Mouse (Mus musculus) B cell, adult 2 months (primary cell): ENCODE measurements around the gene Nt5c2.

Experiments used
- DNase-seq, 2 experiments: peaks; one replicate each; pipeline ENCODE4 v3.0.0; 2022

Nt5c2 gene

DNA sequence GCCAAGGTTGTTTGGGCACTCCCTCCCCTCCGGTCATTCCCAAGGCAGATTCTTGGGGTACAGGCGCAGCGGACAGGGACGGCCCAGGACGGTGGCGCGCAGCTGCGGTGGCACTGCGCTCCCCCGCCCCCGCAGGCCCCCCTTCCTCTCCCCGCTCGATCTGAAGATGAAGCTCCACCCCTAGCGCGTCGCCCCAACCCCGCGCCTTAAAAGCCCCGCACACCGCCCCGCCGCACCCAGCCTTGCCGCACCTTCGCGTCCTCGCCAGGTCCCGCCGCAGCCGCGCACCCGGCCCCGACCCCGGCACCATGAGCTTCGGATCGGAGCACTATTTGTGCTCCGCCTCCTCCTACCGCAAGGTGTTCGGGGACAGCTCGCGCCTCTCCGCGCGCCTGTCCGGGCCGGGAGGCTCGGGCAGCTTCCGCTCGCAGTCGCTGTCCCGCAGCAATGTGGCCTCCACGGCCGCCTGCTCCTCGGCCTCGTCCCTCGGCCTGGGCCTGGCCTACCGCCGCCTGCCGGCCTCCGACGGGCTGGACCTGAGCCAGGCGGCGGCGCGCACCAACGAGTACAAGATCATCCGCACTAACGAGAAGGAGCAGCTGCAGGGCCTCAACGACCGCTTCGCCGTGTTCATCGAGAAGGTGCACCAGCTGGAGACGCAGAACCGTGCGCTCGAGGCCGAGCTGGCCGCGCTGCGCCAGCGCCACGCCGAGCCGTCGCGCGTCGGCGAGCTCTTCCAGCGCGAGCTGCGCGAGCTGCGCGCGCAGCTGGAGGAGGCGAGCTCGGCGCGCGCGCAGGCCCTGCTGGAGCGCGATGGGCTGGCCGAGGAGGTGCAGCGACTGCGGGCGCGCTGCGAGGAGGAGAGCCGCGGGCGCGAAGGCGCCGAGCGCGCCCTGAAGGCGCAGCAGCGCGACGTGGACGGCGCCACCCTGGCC lies at the start of gene Nt5c2, which contains the start of gene Ina:
Gene Nt5c2, minus strand, starts transcription at position 707 of the 935 bp plus-strand sequence.
Gene Ina, plus strand, starts transcription at position 252 of the 935 bp plus-strand sequence.
- peak in 1 of 2 experiments; percentile 5 for DNase-seq

DNA sequence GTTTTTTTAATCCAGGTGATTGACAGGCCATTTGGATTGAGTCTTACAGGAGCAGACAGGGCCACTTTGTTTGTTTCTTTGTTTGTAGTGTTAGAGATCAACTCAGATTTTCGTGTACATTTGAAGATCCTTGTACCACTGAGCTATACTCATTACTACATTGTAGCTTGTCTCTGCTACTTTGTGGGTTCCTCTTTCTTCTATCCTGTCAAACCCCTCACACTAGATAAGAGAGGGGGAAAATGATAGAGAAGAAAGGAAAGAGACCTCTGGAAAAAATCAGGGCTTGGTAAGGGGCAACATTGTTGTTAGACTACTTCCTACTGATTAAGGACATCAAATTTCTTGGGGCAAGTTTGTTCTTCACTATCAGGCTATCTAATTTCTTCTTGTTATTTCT lies 42.7 kb upstream of the Nt5c2 start:
- DNase-seq: no peak

DNA sequence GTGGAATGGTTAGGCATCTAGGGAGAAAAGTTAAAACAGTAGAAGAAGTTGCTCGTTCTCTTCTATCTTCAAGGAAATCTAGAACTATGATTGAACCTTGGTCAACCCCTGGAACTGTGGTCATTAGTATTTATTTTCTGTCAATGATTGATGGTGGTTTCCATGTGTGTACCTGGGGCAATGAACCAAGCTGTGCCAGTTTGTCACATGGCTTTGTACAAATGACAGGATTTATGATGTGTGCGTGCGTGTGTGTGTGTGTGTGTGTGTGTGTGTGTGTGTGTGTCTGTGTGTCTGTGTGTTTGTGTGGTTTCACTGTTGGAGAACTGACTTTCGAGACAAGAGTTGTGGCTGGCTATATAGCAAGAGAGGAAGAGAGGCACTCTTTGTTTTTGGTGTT lies 38.5 kb upstream of the Nt5c2 start:
- DNase-seq: no peak

DNA sequence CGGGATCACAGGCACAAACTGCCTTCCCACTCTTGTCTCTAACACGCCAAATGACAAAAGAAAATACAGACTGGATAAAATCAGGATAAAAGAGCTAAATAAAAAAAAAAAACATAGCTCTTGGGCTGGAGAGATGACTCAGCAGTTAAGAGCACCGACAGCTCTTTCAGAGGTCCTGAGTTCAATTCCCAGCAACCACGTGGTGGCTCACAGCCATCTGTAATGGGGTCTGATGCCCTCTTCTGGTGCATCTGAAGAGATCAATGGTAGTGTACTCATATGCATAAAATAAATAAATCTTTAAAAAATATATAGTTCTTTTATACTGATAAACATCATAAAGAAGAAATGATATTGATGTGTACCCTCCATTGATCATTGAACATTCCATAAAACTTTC lies 38.0 kb upstream of the Nt5c2 start:
- no peak for DNase-seq

DNA sequence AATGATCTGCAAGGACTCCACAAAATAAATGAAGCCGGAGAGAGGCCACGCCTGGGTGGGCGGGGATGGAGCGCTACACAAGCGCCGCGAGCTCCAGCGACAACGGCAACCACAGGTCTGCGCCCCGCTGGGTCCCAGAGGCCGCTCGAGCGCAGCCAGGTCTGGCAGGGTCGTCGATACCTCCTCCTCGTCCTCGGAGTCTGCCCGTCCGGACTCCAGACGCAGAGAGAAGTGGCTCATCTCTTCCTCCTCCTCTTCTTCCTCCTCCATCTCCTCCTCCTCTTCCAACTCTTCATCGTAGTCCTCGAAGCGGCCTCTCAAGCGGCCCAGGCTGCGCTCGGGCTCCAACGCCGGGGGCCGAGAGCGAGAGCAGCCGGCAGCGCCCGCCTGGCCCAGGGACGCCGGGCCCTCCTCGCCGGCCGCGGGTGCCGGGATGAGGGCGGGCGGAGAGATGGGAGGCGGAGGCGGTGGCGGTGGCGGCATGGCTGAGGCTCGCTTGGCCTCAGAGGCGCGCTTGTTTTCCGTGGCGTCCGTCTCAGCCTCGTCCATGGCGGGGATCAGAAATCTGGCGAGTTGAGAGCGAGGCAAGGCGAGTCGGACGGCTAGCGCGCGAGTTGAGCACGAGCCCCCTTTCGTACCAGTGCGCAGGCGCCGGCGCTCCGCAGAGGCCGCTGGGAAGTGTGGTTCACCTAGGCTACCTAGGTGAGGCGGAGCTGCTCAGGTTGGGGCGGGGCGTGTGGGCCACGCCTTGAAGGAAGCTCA lies 35.5 kb upstream of the Nt5c2 start, which contains the start of gene Pcgf6:
Gene Pcgf6, minus strand, starts transcription at position 636 of the 762 bp plus-strand sequence.
- DNase-seq: peak; percentile 87

DNA sequence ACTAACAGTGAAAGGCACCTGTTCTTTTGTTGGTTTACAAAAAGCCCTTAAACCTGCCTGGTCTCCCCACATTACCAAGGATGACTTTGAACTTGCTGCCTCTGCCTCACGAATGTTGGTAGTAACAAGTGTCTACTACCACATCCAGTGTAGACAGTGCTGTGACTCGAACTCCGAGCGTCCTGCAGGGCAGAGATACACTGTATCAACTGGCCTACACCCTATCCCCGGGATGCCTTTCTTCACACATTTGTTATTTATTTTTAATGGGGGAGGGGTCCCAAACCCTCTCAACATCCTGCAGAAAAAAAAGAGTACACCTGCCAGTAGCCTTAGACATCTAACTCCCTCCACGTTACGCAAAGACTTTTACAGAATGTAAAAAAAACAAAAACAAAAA lies 34.9 kb upstream of the Nt5c2 start:
- DNase-seq: no peak

DNA sequence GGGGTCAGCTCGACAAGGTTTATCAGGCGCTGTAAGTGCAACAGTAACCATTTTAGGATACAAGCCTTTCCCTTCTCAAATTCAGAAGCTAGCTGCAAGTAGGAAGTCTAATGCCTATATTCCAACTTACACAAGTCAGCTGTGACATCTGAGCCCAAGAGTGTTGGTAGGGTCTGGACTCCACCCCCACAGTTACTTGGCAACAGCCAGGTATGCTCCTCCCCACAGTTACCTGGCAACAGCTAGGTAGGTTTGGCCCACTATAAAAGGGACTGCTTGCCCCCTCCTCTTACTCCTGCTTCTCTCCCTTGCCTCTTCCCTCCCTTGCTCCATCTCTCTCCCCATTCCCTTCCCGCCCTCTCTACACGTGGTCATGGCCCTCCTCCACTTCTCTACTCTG lies 34.1 kb upstream of the Nt5c2 start:
- no peak for DNase-seq

DNA sequence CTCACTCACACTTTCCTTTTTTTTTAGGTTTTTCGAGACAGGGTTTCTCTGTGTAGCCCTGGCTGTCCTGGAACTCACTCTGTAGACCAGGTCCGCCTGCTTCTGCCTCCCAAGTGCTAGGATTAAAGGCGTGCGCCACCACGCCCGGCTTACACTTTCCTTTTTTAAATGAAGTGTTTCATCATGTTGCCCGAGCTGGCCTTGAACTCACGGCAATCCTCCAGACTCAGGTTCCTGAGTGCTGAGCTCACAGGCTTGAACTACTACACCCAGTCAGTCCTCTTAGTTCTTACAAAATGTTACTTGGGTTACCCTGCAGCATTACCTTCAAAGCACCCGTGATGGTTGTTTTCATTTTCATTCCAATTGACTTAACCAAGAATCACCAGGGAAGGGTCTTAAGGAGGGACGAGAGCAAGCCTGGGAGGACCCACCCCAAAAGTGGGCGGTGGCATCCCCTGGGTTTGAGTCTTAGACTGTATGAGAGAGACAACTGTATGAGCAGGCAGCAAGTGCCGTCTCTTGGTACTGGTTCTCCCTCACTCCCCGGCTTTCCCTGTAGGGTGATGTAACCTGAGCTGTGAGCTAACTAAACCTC lies 32.4 kb upstream of the Nt5c2 start:
- no peak for DNase-seq

DNA sequence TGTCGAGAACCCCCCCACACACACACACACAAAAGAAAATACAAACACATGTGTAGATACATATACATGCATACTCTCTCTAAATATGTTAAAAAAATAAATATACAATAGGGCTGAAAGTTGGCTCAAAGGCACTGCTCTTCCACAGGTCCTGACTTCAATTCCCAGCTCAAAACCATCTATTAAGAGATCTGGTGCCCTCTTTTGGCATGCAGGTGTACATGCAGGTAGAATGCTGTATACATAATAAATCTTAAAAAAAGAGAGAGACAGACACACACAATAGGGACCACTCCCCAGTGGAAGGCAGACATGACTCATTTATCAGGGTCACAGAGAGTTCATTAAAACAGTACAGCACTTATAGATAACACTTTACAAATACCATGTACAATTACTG lies 31.4 kb upstream of the Nt5c2 start:
- DNase-seq: no peak

DNA sequence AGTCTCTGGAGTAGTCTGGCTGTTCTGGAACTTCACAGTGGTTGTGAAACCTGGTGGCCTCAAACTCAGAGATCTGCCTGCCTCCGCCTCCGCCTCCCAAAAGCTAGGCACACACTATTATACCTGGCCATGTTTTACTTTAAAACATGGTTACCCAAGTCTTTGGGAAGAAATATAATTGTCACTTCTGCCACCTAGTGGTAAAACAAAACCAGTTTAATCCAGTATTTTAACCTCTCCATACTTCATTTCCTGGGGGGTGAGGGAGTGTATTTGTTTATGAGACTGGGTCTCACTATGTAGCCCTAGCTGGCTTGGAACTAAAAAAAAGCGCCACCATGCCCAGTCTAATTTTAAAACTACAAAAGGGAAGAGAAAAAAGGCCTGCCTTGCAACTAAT lies 28.7 kb upstream of the Nt5c2 start:
- DNase-seq: no peak

DNA sequence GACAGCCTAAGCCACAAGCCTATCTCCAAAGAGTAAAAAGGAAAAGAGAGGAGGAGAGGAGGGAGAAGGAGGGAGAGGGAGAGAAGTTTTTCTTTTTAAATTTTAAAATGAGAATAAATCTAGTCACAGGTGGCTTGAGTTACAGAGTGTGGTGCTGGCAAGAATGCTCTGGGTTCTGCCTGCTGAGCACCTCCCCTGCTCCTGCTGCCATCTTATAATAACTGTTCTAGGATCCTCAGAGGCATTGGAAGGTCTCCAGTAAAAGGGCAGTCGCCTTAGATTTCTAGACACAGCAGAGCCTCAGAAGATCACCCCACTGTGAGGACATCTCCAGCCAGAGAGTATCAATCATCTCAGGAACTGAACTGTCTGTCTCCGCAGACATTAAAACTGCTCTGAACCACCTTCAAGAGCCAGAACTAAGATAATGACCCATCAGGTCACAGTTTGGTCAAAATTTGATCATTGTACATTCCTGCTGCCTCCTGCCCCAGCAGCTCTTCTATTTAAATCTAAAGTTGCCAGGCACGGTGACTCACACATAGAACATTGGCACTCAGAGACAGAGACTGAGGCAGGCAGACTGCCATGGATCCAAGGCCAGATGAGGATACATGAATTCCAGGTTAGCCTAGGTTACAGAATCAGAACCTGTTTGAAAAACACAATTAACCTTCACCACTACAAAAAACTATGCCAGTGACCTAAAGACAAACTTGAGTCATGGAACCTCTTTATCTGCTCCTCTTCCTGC lies 25.9 kb upstream of the Nt5c2 start:
- no peak for DNase-seq

DNA sequence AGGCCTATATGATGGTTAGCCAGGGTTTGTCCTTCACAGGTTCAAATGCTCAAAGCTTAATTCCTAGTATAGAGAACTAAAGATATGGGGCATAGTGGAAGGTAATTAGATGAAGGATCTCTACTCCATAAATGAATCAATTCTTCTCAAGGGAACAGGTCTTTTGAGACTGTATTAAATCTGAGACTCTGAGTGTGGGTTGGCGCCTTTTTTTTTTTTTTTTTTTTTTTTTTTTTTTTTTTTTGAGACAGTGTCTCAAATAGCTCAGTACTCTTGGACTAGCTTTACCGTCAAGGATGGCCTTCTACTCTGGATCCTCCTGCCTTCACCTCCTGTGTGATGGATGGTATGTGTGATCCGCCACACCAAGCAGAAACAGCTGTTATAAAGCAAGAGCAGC lies 21.6 kb upstream of the Nt5c2 start:
- DNase-seq: no peak

DNA sequence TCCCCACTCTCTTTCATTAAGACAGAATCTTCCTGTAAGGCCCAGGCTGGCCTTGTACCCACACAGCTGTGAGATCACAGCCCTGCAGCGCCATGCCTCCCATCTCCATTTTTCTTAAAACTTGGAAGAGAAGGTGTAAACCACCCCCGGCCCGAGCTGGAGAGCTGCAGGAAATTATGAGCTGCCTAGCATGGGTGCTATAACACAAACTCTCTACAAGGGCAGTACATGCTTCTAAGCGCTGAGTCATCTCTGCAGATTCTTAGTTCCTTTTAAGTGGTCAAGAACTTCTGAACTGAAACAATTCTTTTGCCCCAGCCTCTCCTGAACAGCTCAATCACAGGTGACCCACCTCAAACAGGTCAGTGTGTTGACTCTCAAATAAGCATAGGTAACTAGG lies 20.0 kb upstream of the Nt5c2 start:
- DNase-seq: no peak

DNA sequence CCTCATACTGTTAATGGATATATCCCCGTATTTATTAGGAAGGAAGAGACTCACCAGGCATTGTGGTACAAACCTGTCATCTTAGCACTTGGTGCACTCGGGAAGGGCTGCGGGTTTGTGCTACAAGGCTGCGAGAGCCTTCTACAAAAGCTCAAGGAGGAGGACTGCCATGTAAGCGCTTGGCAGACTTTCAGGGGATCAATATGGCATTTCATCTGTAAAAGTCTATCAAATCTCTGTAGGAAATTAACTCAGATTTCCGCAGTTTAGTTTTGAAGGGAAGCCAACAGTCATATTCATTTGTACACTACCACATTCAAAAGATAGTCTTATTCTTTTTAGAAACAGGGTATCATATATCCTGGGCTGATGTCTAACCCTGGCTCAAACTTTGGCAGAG lies 16.8 kb upstream of the Nt5c2 start:
- DNase-seq: no peak

DNA sequence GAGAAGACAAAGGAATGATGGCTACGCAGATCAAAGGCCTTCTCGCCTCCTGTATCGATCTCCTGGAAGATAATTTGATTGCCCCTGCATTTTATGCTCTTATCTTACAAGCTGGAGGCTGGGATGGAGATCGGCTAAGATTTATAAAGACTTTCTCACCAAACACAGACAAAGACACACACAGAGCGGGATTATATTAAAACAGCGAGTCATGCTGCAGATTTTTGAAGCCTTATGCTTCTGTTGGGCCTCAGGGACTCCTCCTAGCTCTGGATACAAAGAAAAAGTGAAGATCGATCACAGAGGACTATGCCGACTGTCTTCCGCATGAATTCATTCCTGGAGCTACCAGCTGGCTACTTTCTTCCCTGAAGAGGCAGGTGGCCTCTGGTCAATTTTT lies 14.8 kb upstream of the Nt5c2 start:
- no peak for DNase-seq

DNA sequence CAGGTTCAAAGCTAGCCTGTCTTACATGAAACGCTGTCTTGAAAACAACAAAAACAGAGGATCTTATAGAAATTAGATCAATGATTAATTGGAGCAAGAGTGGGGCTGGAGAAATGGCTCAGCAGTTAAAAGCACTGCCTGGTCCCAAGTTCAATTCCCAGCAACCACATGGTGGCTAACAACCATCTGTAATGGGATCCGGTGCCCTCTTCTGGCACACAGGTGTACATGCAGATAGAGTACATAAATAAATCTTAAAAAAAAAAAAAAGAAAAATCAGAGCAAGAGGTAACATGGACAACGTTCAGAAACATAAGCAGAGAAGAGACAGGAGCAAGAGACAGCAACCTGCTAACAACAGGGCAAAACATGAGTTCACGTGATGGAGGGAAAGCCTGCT lies 11.6 kb upstream of the Nt5c2 start:
- no peak for DNase-seq

DNA sequence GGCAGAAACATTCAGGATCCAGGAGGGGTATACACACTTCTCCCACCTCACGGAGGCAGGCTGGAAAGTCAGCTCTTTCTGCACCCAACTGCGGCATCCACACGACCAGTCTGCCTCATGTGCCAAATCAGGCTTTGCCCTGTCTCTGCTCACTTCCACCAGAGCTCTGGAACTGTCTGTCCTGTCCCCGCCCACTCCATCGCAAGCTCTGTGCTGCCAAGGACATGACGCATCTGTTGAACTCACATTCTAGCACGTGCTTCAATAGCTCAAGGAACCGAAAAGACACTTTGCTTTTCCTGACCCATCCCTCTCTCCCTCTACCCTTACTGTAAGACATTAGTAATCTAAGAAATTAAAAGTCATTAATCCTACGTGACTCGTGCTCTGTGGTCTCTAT lies 10.0 kb upstream of the Nt5c2 start:
- DNase-seq: no peak

DNA sequence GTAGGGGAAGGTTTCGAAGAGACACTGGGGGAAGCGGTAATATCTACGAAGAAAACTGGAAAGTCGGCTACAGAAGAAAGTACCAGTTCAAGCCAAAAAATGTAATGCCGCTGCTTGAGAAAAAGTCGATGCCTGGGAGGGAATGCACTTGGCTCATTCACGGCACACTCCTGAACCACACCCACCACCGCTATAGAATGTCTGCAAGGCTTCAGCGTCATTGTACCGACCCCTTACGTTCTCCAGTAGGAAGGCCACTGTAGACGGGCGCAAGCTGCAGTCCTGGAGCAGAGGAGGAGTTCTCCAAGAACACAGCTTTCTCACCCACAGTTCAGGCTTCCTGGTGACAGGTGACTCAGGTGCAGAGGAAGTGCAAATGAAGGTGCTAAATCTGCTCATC lies 8.6 kb upstream of the Nt5c2 start:
- no peak for DNase-seq

DNA sequence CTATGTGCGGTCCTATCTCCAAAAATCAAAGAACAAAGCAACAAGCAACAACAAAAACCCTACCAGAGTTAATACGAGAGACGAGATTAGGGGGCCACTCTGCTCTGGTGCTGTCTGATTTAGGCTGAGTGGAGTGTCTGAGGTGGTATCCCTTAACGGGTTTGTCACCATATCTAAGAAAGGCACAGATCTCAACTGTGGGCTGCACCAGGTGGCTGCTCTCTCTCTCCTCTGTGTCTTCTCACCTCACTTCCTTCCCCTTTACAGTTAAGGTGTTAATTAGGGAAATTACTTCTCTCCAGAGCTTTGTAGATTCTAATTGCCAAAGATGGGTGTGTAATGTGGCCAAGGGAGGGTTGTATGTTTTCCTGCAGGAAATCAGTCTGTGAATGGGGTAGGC lies 7.8 kb upstream of the Nt5c2 start:
- DNase-seq: no peak

DNA sequence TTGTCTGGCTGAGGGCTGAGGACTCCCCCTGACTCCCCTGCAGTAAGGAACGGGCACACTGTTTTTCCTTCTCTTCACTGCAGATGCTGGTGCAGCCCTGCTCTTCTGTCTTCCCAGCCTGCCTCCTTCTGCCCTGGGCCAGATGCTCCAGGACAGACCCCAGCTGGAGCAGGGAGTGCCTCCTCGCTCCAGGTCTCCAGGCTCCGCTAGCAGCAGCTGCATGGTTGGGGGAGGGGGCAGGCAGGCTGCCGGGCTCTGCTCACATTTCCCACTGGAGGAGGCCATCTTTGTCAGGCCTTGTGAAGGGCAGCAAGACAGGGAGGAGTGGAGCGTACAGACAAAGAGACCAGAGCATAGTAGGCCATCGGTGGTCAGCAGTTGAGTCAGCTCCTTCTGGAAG lies 4.4 kb upstream of the Nt5c2 start:
- DNase-seq: no peak

DNA sequence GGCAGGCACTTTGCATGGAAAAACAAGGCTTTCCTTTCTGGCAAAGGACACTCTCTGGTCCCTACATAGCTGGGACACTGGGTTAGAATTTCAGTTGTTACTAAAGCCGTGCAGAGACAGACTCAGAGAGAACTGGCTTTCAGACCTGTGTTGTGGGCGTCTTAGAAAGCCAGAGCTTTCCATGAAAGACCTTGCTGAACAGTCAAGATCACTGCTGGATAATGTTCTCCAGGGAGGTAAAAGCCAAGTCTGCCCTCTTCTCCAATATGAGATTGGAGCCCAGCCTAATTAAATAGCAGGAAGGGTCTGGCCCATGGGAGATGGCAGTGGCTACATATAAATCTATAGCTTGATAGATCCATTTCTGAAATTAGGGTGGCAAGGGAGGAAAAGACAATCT lies 3.4 kb upstream of the Nt5c2 start:
- DNase-seq: no peak

DNA sequence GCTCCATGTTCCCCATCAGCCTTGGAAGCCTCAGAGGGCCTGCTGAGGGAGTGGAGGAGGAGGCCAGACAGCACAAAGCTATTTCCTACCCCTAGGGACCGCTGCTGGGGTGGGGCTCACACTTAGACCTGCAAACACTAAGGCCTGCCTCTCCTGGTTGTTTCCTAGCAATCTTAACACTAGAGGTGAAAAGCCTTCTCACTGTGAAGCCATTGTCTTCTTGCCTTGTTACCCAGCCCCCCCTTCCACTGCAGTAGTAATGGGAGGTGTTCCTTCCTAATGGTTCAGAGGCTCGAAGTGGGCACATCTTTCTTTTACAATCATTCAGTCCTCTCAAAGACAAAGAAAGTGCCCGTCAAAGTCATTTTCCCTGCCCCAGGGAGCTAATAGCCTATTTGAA lies 2.9 kb upstream of the Nt5c2 start:
- DNase-seq: no peak

DNA sequence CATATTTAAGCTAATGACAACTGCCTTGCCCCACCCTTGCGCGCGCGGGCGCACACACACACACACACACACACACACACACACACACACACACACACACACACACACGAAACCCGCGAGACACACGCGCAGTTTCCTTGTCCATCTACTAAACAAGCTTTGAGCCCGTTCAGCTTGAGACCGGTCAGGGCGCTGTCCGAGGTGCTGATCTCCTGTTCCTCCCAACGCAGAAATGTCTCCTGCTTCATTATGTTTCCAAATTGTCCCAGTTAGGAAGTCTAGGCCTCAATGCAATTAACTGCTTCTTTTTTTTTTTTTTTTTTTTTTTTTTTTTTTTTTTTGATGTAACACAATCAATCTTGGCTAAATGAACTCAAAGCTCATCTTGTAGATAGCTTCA lies 1.5 kb upstream of the Nt5c2 start:
- DNase-seq: peak; percentile 60 to 63
